Mouse (Mus musculus): ENCODE data around the gene Otud4.
"Not testable (repeated sequence)": the region's sequence is repeated elsewhere in the genome, so short reads cannot be mapped to it uniquely, and the experiment has no call there.

Otud4 gene

GRCm38 (mm10) chr8:79639586-79640451 lies at the start of gene Otud4:
Otud4 (plus strand) TSS chr8:79639618.
- DNase-seq (ENCODE audit: inconsistent age in 2 of 2, low spot score in 1 of 2): peak; percentile 74 to 89

- DNase-seq (ENCODE audit: inconsistent age in 2 of 2, low spot score in 1 of 2): no peak
These were observed 38.5 kb upstream of the Otud4 start for GRCm38 (mm10) chr8:79600962-79601361.

- not testable (repeated sequence) for DNase-seq (ENCODE audit: inconsistent age in 2 of 2, low spot score in 1 of 2)
These were observed 36.2 kb upstream of the Otud4 start for GRCm38 (mm10) chr8:79603204-79603603.

- DNase-seq (ENCODE audit: inconsistent age in 2 of 2, low spot score in 1 of 2): no peak
These were observed 33.2 kb upstream of the Otud4 start for GRCm38 (mm10) chr8:79606225-79606624.

GRCm38 (mm10) chr8:79606751-79607300 lies 32.6 kb upstream of the Otud4 start:
- DNase-seq (ENCODE audit: inconsistent age in 2 of 2, low spot score in 1 of 2): no peak

- DNase-seq (ENCODE audit: inconsistent age in 2 of 2, low spot score in 1 of 2): no peak
These were observed 30.7 kb upstream of the Otud4 start for GRCm38 (mm10) chr8:79608701-79609100.

GRCm38 (mm10) chr8:79610268-79610667 lies 29.1 kb upstream of the Otud4 start:
- DNase-seq (ENCODE audit: inconsistent age in 2 of 2, low spot score in 1 of 2): no peak

GRCm38 (mm10) chr8:79612298-79612697 lies 27.1 kb upstream of the Otud4 start:
- DNase-seq (ENCODE audit: inconsistent age in 2 of 2, low spot score in 1 of 2): no peak

GRCm38 (mm10) chr8:79612965-79613364 lies 26.5 kb upstream of the Otud4 start:
- DNase-seq (ENCODE audit: inconsistent age in 2 of 2, low spot score in 1 of 2): no peak

GRCm38 (mm10) chr8:79615741-79616350 lies 23.6 kb upstream of the Otud4 start:
- DNase-seq (ENCODE audit: inconsistent age in 2 of 2, low spot score in 1 of 2): no peak

- no peak for DNase-seq (ENCODE audit: inconsistent age in 2 of 2, low spot score in 1 of 2)
These were observed 20.5 kb upstream of the Otud4 start for GRCm38 (mm10) chr8:79618906-79619305.

GRCm38 (mm10) chr8:79619353-79619752 lies 20.1 kb upstream of the Otud4 start:
- no peak for DNase-seq (ENCODE audit: inconsistent age in 2 of 2, low spot score in 1 of 2)

GRCm38 (mm10) chr8:79620000-79620399 lies 19.4 kb upstream of the Otud4 start:
- no peak for DNase-seq (ENCODE audit: inconsistent age in 2 of 2, low spot score in 1 of 2)

- no peak for DNase-seq (ENCODE audit: inconsistent age in 2 of 2, low spot score in 1 of 2)
These were observed 18.7 kb upstream of the Otud4 start for GRCm38 (mm10) chr8:79620489-79621276.

- no peak for DNase-seq (ENCODE audit: inconsistent age in 2 of 2, low spot score in 1 of 2)
These were observed 17.1 kb upstream of the Otud4 start for GRCm38 (mm10) chr8:79622346-79622745.

GRCm38 (mm10) chr8:79623351-79623750 lies 16.1 kb upstream of the Otud4 start:
- DNase-seq (ENCODE audit: inconsistent age in 2 of 2, low spot score in 1 of 2): no peak

- no peak for DNase-seq (ENCODE audit: inconsistent age in 2 of 2, low spot score in 1 of 2)
These were observed 15.0 kb upstream of the Otud4 start for GRCm38 (mm10) chr8:79624416-79624815.

GRCm38 (mm10) chr8:79626213-79626612 lies 13.2 kb upstream of the Otud4 start:
- DNase-seq (ENCODE audit: inconsistent age in 2 of 2, low spot score in 1 of 2): no peak

- DNase-seq (ENCODE audit: inconsistent age in 2 of 2, low spot score in 1 of 2): no peak
These were observed 3.9 kb upstream of the Otud4 start for GRCm38 (mm10) chr8:79635491-79635890.

GRCm38 (mm10) chr8:79636151-79636550 lies 3.3 kb upstream of the Otud4 start:
- DNase-seq (ENCODE audit: inconsistent age in 2 of 2, low spot score in 1 of 2): no peak

- no peak for DNase-seq (ENCODE audit: inconsistent age in 2 of 2, low spot score in 1 of 2)
These were observed 2.2 kb upstream of the Otud4 start for GRCm38 (mm10) chr8:79637237-79637636.
